Mouse (Mus musculus): ENCODE data around the gene Gm11983.
"Not testable (repeated sequence)": the region's sequence is repeated elsewhere in the genome, so short reads cannot be mapped to it uniquely, and the experiment has no call there.

The Gm11983 gene

GRCm38 (mm10) chr11:6837554-6837953 lies at the start of gene Gm11983:
Gene Gm11983 (minus strand): TSS chr11:6837654.
- no peak for DNase-seq (ENCODE audit: low read depth)

GRCm38 (mm10) chr11:6883045-6883444 lies 45.6 kb upstream of the Gm11983 start:
- DNase-seq (ENCODE audit: low read depth), result not testable (repeated sequence)

GRCm38 (mm10) chr11:6881614-6882013 lies 44.2 kb upstream of the Gm11983 start:
- DNase-seq (ENCODE audit: low read depth), result peak; percentile 46

- DNase-seq (ENCODE audit: low read depth), result no peak
Measured at GRCm38 (mm10) chr11:6877740-6878139, 40.3 kb upstream of the Gm11983 start.

- DNase-seq (ENCODE audit: low read depth), result no peak
Measured at GRCm38 (mm10) chr11:6870947-6871346, 33.5 kb upstream of the Gm11983 start.

- no peak for DNase-seq (ENCODE audit: low read depth)
Measured at GRCm38 (mm10) chr11:6865536-6865935, 28.1 kb upstream of the Gm11983 start.

- no peak for DNase-seq (ENCODE audit: low read depth)
Measured at GRCm38 (mm10) chr11:6862185-6862584, 24.7 kb upstream of the Gm11983 start.

DNA sequence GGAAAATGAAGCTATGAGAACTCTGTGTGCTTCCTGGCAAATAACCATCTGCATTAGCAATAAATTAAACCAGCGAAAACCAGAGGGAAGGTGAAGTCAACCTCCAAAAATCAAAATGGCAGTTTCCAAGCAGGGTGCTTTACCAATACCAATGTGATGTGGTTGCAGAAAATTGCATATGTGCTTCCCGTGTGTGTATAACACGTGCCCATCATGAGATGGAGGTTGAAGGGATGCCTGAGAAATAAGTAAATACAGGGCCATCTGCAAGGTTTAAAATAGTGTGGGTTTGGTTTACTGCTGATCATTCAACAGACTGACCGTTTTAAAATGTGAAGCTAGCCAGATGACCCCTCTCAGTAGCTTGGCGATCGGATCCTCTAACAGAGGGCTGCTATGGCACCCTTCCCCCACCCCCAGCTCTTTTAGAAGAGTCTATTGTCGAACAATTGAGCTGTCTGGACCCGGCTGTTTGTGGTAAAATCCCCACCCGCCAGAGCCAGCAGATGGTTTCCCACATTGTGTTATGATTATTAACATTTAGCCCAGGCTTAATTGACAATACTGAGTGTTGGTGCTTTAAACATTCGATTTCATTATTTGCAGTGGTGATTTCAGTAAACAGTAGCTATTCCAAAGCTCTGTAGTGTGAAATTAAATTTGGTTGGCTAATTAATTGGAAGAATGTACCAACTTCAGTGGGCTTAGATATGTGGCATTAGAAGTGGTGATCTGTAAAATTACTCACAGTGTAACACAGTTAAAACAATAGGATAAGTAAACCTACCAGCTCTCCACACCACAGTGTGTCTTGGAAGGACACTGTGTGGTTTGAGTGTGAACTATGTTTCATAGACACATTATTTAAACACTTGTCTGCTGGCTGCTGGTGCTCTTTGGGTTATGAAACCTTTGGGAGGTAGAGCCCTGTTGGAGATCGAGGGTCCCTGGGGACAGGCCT lies 22.7 kb upstream of the Gm11983 start:
- DNase-seq (ENCODE audit: low read depth), result no peak

- DNase-seq (ENCODE audit: low read depth), result no peak
Measured at GRCm38 (mm10) chr11:6859096-6859495, 21.6 kb upstream of the Gm11983 start.

GRCm38 (mm10) chr11:6855942-6856341 lies 18.5 kb upstream of the Gm11983 start:
- no peak for DNase-seq (ENCODE audit: low read depth)

- DNase-seq (ENCODE audit: low read depth), result not testable (repeated sequence)
Measured at GRCm38 (mm10) chr11:6853366-6853765, 15.9 kb upstream of the Gm11983 start.

GRCm38 (mm10) chr11:6843831-6844230 lies 6.4 kb upstream of the Gm11983 start:
- no peak for DNase-seq (ENCODE audit: low read depth)

- no peak for DNase-seq (ENCODE audit: low read depth)
Measured at GRCm38 (mm10) chr11:6842160-6842559, 4.7 kb upstream of the Gm11983 start.

GRCm38 (mm10) chr11:6840775-6841174 lies 3.3 kb upstream of the Gm11983 start:
- DNase-seq (ENCODE audit: low read depth), result no peak

DNA sequence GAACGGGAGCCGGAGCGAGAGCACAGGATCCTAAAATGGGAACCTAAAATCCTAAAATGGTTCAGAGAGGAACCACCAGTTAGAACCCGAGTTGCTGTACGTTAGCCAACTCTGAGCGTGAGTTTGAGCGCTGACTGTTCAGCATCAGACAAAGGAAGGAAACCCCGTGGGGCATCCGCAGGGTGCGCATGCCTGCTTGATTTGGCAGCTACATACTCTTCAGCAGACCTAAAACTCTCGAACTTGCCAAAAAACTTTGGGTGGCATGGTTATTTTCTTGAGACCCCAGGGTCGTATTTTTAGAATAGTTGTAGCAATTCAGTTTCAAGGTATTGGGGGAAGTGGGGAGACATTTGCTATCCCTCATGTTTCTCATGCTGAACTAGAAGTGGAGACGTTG lies 2.8 kb downstream of the Gm11983 start:
- no peak for DNase-seq (ENCODE audit: low read depth)

DNA sequence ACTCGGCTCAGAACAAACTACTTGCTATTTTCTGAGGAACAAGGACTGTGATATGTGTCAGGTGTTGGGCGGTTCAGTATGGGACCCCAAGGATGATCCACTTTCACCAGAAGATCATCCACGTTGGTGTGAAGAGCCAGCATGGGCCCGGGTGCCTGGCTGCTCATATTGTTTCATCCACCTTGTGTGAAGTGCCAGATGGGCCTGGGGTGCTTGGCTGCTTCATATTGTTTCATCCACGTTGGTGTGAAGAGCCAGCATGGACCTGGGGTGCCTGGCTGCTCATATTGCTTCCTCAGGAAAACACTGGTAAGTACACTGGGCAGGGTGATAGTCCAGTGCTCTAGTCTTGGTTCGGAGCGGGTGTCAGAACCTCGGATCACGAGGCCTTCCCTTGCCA lies 3.7 kb downstream of the Gm11983 start:
- DNase-seq (ENCODE audit: low read depth), result no peak

DNA sequence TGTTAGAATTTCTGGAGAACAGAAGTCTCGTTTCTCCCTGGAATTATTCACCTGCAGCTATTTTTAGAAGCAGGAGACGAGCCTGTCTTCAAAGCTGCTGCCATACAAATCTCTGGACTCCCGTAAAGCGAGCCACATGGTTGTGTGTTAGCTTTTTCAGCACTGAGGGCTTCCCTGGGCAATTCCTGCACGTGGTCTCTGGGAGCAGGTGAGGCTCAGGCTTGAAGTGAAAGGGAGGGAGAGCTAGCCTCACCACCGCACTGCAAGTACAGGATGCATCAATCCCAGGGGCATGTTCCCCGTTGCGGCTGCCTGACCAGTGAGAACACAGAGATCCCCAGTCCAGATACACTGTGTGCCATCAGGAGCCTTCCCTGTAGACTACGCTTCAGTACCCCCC lies 5.5 kb downstream of the Gm11983 start:
- DNase-seq (ENCODE audit: low read depth), result no peak

- DNase-seq (ENCODE audit: low read depth), result no peak
Measured at GRCm38 (mm10) chr11:6828196-6828595, 9.3 kb downstream of the Gm11983 start.

DNA sequence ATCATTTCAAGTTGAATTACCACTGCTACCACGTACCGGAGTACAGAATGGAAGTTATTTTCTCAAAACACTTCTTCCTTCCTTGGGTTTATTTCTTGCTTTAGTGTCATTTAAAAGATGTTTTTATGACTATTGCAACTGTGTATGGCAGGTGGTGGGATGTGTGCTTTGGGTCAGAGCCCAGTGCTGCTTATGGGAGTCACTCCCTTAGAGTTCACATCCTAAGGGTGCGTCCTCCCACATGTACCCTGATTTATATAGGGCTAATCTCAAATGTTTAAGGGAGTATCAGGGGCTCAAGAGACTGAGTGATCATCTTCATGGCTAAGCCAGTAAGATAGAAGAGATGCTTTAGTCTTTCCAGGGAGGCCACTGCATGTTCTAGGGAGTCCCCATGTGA lies 11.3 kb downstream of the Gm11983 start:
- DNase-seq (ENCODE audit: low read depth), result no peak

GRCm38 (mm10) chr11:6823176-6823575 lies 14.3 kb downstream of the Gm11983 start:
- no peak for DNase-seq (ENCODE audit: low read depth)

GRCm38 (mm10) chr11:6814486-6814885 lies 23.0 kb downstream of the Gm11983 start:
- DNase-seq (ENCODE audit: low read depth), result no peak

- DNase-seq (ENCODE audit: low read depth), result not testable (repeated sequence)
Measured at GRCm38 (mm10) chr11:6802879-6803278, 34.6 kb downstream of the Gm11983 start.

DNA sequence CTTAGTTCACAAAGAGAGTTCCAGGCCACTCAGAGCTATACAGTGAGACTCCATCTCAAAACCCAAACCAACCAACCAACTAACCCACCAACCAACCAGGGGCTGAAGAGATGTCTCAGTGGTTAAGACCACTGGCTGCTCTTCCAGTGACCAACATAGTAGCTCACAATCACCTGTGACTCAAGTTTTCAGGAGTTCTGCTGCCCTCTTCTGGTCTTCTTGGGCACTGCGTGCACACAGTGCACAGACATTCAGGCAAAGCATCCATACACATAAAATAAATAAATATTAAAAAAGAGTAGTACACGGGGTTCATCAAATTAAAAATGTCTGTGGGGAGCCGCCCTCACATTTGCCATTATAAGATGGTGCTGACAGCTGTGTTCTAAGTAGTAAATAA lies 46.8 kb downstream of the Gm11983 start:
- DNase-seq (ENCODE audit: low read depth), result peak; percentile 65
